In genomic region chr7:99698576-99698975, GRCm38 (mm10) we compare ENCODE assay signal across 16 mouse cellular contexts. TPM values are rescaled to one million over a fixed set of nuclear protein-coding genes. Genes with fewer than 3 reads are reported as not detected.
DNase-seq lines count a peak whose midpoint lies in the region; ATAC-seq and TF ChIP-seq lines count a peak whose summit lies in the region.
"Had no signal": no experiment of that assay in that cellular context is flagged by ENCODE, and none has a peak within 500 bp of the region (broad histone marks: within the 10 kb centered on the region; RNA-seq: fewer than 3 reads in every experiment).

No protein-coding gene starts in this region.

- no peak for ATAC-seq in lung, embryonic 15.5 days (ENCODE audit: borderline replicate concordance, extremely low read depth, low FRiP score, low TSS enrichment)
- ATAC-seq in neural tube, embryonic 15.5 days (ENCODE audit: low FRiP score): no peak

- no peaks in the 10 kb centered on the region for H3K79me2 ChIP-seq in heart, adult 2 months (replicated peaks; ENCODE audit: control insufficient read depth, insufficient read depth, low read length)

- no peak for TF ChIP-seq EP300 in heart, adult 2 months (IDR thresholded peaks at IDR 0.05; ENCODE audit: insufficient read depth, low read depth, low read length)

- TF ChIP-seq POLR2A in heart, adult 2 months (IDR thresholded peaks at IDR 0.05; ENCODE audit: insufficient read depth, low read depth, low read length): no peak

- peak in 1 of 2 experiments; percentile 16 for DNase-seq in heart, adult 2 months
- DNase-seq in heart, postnatal 14 days: no peak
- DNase-seq in lung, postnatal 36 days: no peak
- peak; percentile 53 to 62 for DNase-seq in cerebellum, adult 18-20 months
- DNase-seq in thymus, postnatal 10 days (ENCODE audit: low spot score in 2 of 2): no peak
- DNase-seq: heart, postnatal 10 days; kidney, adult 2 months had no signal

- 78% methylated on average over 3 of the region's 3 CpGs for WGBS in heart, adult 2 months
- whole genome bisulfite sequencing in lung, embryonic 15.5 days: 74% methylated on average over 3 of the region's 3 CpGs
- WGBS in neural tube, embryonic 15.5 days: 92% methylated on average over 3 of the region's 3 CpGs

- H3K4me2 ChIP-seq in lung, embryonic 15.5 days: no peak overlapping the region
- H3K4me2 ChIP-seq in neural tube, embryonic 15.5 days: no peak overlapping the region

- no peak overlapping the region for H3K4me3 ChIP-seq in heart, adult 2 months
- H3K4me3 ChIP-seq in lung, embryonic 15.5 days: no peak overlapping the region
- H3K4me3 ChIP-seq in neural tube, embryonic 15.5 days (replicated peaks): no peak overlapping the region
- H3K4me3 ChIP-seq: limb, embryonic 10.5 days; megakaryocyte, embryonic 14.5 days; myocyte had no signal

- TF ChIP-seq CTCF in heart, adult 2 months (IDR thresholded peaks at IDR 0.05): no peak

- H3K36me3 ChIP-seq in heart, adult 2 months (ENCODE audit: control insufficient read depth, insufficient read depth, low read length): peaks cover 13% of the 10 kb centered on the region
- no peaks in the 10 kb centered on the region for H3K36me3 ChIP-seq in lung, embryonic 15.5 days
- no peaks in the 10 kb centered on the region for H3K36me3 ChIP-seq in neural tube, embryonic 15.5 days
- H3K36me3 ChIP-seq: G1E; limb, embryonic 10.5 days had no signal

- no peaks in the 10 kb centered on the region for H3K27me3 ChIP-seq in heart, adult 2 months (ENCODE audit: control insufficient read depth, insufficient read depth, low read length)
- no peaks in the 10 kb centered on the region for H3K27me3 ChIP-seq in lung, embryonic 15.5 days
- no peaks in the 10 kb centered on the region for H3K27me3 ChIP-seq in neural tube, embryonic 15.5 days (replicated peaks)

- intact Hi-C loops in heart, adult 2 months (cut with DNase I): no loop called here
- intact Hi-C loops in heart, postnatal 14 days (cut with DNase I): no loop called here

- H3K9ac ChIP-seq in heart, adult 2 months (ENCODE audit: low read depth, low read length): no peak overlapping the region
- no peak overlapping the region for H3K9ac ChIP-seq in lung, embryonic 15.5 days
- no peak overlapping the region for H3K9ac ChIP-seq in neural tube, embryonic 15.5 days (replicated peaks)

- H3K4me1 ChIP-seq in heart, adult 2 months (ENCODE audit: control insufficient read depth, insufficient read depth, low read length): peaks cover 42% of the 10 kb centered on the region
- peaks cover 31% of the 10 kb centered on the region for H3K4me1 ChIP-seq in lung, embryonic 15.5 days
- H3K4me1 ChIP-seq in neural tube, embryonic 15.5 days: peaks cover 5% of the 10 kb centered on the region; the same call in 1 of the 2 replicates

- H3K27ac ChIP-seq in heart, adult 2 months: peak overlapping the region; percentile 41; the same call in 1 of the 2 replicates
- peak overlapping the region; percentile 58 for H3K27ac ChIP-seq in lung, embryonic 15.5 days
- peak overlapping the region; percentile 48; the same call in 1 of the 2 replicates for H3K27ac ChIP-seq in neural tube, embryonic 15.5 days (replicated peaks)
- H3K27ac ChIP-seq: limb, embryonic 10.5 days had no signal

- no peaks in the 10 kb centered on the region for H3K9me3 ChIP-seq in lung, embryonic 15.5 days
- no peaks in the 10 kb centered on the region for H3K9me3 ChIP-seq in neural tube, embryonic 15.5 days (replicated peaks)
- H3K9me3 ChIP-seq: G1E; limb, embryonic 10.5 days; megakaryocyte, embryonic 14.5 days had no signal

RNA-seq across cellular contexts. Expression of gene Slco2b1, which starts 12.6 kb away (rescaled TPM):
- 10 to 100 TPM in 1 of 2 experiments, 1 to 10 TPM in 1; 8.5 to 10.1 TPM for total RNA-seq in heart, adult 2 months (2021)
- polyA plus RNA-seq in heart, adult 2 months (2012; rRNA removed): 11.7 and 14.4 TPM in 2 replicates
- total RNA-seq in heart, postnatal 14 days (2021): 10 to 100 TPM in 1 of 2 experiments, 1 to 10 TPM in 1; 8.8 to 11.4 TPM
- polyA plus RNA-seq in lung, embryonic 15.5 days (2015; fragmentation: Nextera tagmentation; extraction: Ambion mirVana): 4.0 TPM in 2 replicates
- polyA plus RNA-seq in neural tube, embryonic 15.5 days (2015; fragmentation: Nextera tagmentation; extraction: Ambion mirVana): 6.1 and 8.7 TPM in 2 replicates
- polyA plus RNA-seq: C2C12 had no signal

RNA-seq across cellular contexts. Expression of gene Olfr520, which starts 31.5 kb away (rescaled TPM):
- not detected for total RNA-seq in heart, adult 2 months (2021)
- polyA plus RNA-seq in heart, adult 2 months (2012; rRNA removed): not detected in 2 replicates
- under 1 TPM in 1 of 2 experiments, not detected in 1; 0.38 TPM for total RNA-seq in heart, postnatal 14 days (2021)
- not detected in 2 replicates for polyA plus RNA-seq in lung, embryonic 15.5 days (2015; fragmentation: Nextera tagmentation; extraction: Ambion mirVana)
- polyA plus RNA-seq in neural tube, embryonic 15.5 days (2015; fragmentation: Nextera tagmentation; extraction: Ambion mirVana): not detected in 2 replicates
- polyA plus RNA-seq: C2C12; G1E; kidney, adult 2 months; limb, embryonic 10.5 days; liver, embryonic 16.5 days; myocyte; thymus, postnatal 0 days had no signal

Comparison
In these comparisons a context has a peak if more than half of its experiments do, and no peak if none do; other contexts are left out.
1. DNase-seq: peak in cerebellum, adult 18-20 months (2 of 2); none in heart, postnatal 14 days (0 of 2), lung, postnatal 36 days (single experiment) and thymus, postnatal 10 days (0 of 2).
2. Peak in every context shown above with its lines, with median percentiles within 50 percentile points of each other: H3K27ac ChIP-seq.